ENCODE assay signal across 12 mouse cellular contexts in the genomic region with DNA sequence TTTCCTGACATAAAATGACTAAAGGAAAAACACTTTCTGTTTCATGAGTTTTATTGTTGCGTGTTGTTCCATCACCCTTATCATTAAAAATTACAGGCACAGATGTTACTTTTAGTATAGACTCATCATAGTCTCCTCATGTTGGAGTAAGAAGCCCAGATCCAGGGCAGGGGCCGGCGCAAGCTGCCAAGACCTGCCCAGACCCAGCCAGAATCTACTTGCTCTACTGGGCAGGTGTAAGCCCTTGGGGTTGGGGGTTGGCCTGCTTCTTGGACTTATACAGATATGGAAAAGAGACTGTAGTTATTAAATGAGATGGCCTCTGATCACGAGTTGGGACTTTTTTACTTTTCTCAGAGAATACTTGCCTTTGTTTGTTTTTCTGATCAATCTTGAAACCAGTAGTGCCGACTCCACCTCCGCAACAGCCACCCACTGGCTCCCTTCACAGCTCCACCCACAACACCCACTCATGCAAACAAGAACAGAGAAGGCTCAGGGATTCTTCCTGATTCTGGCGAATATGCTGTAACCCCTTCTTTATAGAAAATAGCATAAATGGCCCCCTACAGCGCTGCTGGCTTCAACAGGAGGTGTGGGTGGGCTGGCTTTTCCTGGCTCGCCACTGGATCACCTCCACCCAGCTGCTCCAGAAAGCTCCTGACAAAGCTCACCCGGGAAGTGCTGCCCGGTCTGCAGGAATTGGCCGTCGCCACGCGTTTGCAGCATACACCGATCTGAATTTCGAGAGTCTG.
DNase-seq lines count a peak whose midpoint lies in the region; ATAC-seq and TF ChIP-seq lines count a peak whose summit lies in the region.
"Had no signal": no experiment of that assay in that cellular context is flagged by ENCODE, and none has a peak within 500 bp of the region (broad histone marks: within the 10 kb centered on the region; RNA-seq: fewer than 3 reads in every experiment).

No protein-coding gene starts in this region.

- H3K4me3 ChIP-seq in lung, embryonic 15.5 days, result no peak overlapping the region
- no peak overlapping the region for H3K4me3 ChIP-seq in lung, adult 2 months (replicated peaks; ENCODE audit: extremely low read depth, low read depth, low read length)
- no peak overlapping the region for H3K4me3 ChIP-seq in intestine, embryonic 15.5 days (replicated peaks)

- no peak overlapping the region for H3K9ac ChIP-seq in lung, embryonic 15.5 days
- H3K9ac ChIP-seq in intestine, embryonic 15.5 days, result no peak overlapping the region

- no peaks in the 10 kb centered on the region for H3K36me3 ChIP-seq in lung, embryonic 15.5 days
- H3K36me3 ChIP-seq in intestine, embryonic 15.5 days, result no peaks in the 10 kb centered on the region
- H3K36me3 ChIP-seq in splenic B cell, adult 2 months (ENCODE audit: control insufficient read depth, insufficient read depth, low read length, poor library complexity, severe bottlenecking), result no peaks in the 10 kb centered on the region

- H3K9me3 ChIP-seq in lung, embryonic 15.5 days, result no peaks in the 10 kb centered on the region
- H3K9me3 ChIP-seq in intestine, embryonic 15.5 days, result no peaks in the 10 kb centered on the region

- H3K27me3 ChIP-seq in lung, embryonic 15.5 days, result no peaks in the 10 kb centered on the region
- no peaks in the 10 kb centered on the region for H3K27me3 ChIP-seq in intestine, embryonic 15.5 days (replicated peaks)
- H3K27me3 ChIP-seq in splenic B cell, adult 2 months (ENCODE audit: control insufficient read depth, insufficient read depth, low read length, poor library complexity, severe bottlenecking), result no peaks in the 10 kb centered on the region

- no peak overlapping the region for H3K27ac ChIP-seq in lung, embryonic 15.5 days
- no peak overlapping the region for H3K27ac ChIP-seq in intestine, embryonic 15.5 days

- DNase-seq in cerebellum, adult 9-11 months, result peak; percentile 55
- no peak for DNase-seq in cerebellum, adult 18-20 months
- no peak for DNase-seq in lung, adult 2 months
- DNase-seq in splenic B cell, adult 2 months (ENCODE audit: low read depth, low spot score), result peak; percentile 25
- DNase-seq in kidney, adult 9 months, result no peak
- DNase-seq: embryo, embryonic 11 days; kidney, adult 18-20 months; lung, postnatal 10 days; right cerebral cortex, postnatal 25 days had no signal

- peaks cover 4% of the 10 kb centered on the region; the same call in 1 of the 2 replicates for H3K4me1 ChIP-seq in lung, embryonic 15.5 days
- no peaks in the 10 kb centered on the region; the same call in 1 of the 2 replicates for H3K4me1 ChIP-seq in lung, adult 2 months (ENCODE audit: control insufficient read depth, insufficient read depth, low read length)
- peaks cover 3% of the 10 kb centered on the region; the same call in 1 of the 2 replicates for H3K4me1 ChIP-seq in intestine, embryonic 15.5 days (replicated peaks)

- no peak for TF ChIP-seq POLR2A in lung, adult 2 months (IDR thresholded peaks at IDR 0.05; ENCODE audit: borderline replicate concordance, extremely low read depth, low read depth, low read length)

- no peak for TF ChIP-seq CTCF in lung, adult 2 months (IDR thresholded peaks at IDR 0.05; ENCODE audit: insufficient read depth, low read length)

- no peak for ATAC-seq in lung, embryonic 15.5 days (ENCODE audit: borderline replicate concordance, extremely low read depth, low FRiP score, low TSS enrichment)
- ATAC-seq in intestine, embryonic 15.5 days, result no peak
- no peak for ATAC-seq in erythroblast, adult 5-6 weeks (replicated peaks; ENCODE audit: low FRiP score, poor library complexity, severe bottlenecking)

- WGBS in lung, embryonic 15.5 days, result 35% methylated on average over 17 of the region's 17 CpGs
- 47% methylated on average over 17 of the region's 17 CpGs for WGBS in lung, adult 2 months
- 50% methylated on average over 17 of the region's 17 CpGs for WGBS in intestine, embryonic 15.5 days

- peak overlapping the region; percentile 1; the same call in 1 of the 2 replicates for H3K4me2 ChIP-seq in lung, embryonic 15.5 days
- peak overlapping the region; percentile 34 for H3K4me2 ChIP-seq in intestine, embryonic 15.5 days (replicated peaks)

Comparison
In these comparisons a context has a peak if more than half of its experiments do, and no peak if none do; other contexts are left out.
1. DNase-seq: peak in cerebellum, adult 9-11 months (single experiment) and splenic B cell, adult 2 months (single experiment); none in cerebellum, adult 18-20 months (0 of 2), lung, adult 2 months (single experiment) and kidney, adult 9 months (single experiment).